Mouse (Mus musculus) MEL (cell line): ENCODE results near the gene Plcb1. TPM values are rescaled to one million over a fixed set of nuclear protein-coding genes. Genes with fewer than 3 reads are reported as not detected.

Experiments used
- DNase-seq: peaks from one replicate; pipeline ENCODE4 v3.0.0; 2011; ENCODE audit warnings: low read depth, low spot score
- H3K27ac ChIP-seq: 2 replicates; pipeline ENCODE4 v1.5.1; 2012; ENCODE audit warnings: low read depth, mild to moderate bottlenecking, control low read depth, low read length, moderate library complexity; ENCODE audit not compliant: control insufficient read depth
- H3K27me3 ChIP-seq, 2 experiments: fragments of 150-350 bp in 1 of 2; sonication (generic) in 1 of 2; 2 replicates each; pipeline ENCODE4 v1.6.1; 2012; ENCODE audit warnings: low read length in 2 of 2, mild to moderate bottlenecking in 2 of 2, improper control_type of control experiment in 1 of 2, moderate library complexity in 1 of 2; ENCODE audit not compliant: insufficient read depth in 2 of 2, control insufficient read depth in 1 of 2
- H3K36me3 ChIP-seq, 2 experiments: 2 replicates each; pipeline ENCODE4 v1.6.1; 2012 to 2014; ENCODE audit warnings: low read length in 2 of 2, improper control_type of control experiment in 1 of 2, inconsistent platforms in 1 of 2, mild to moderate bottlenecking in 1 of 2; ENCODE audit not compliant: insufficient read depth in 2 of 2, control insufficient read depth in 1 of 2
- H3K4me1 ChIP-seq, 2 experiments: fragments of 150-350 bp in 1 of 2; sonication (generic) in 1 of 2; 2 replicates each; pipeline ENCODE4 v1.6.1; 2012; ENCODE audit warnings: low read length in 2 of 2, improper control_type of control experiment in 1 of 2, mild to moderate bottlenecking in 1 of 2; ENCODE audit not compliant: insufficient read depth in 2 of 2, control insufficient read depth in 1 of 2
- H3K4me3 ChIP-seq, 2 experiments: fragments of 150-350 bp in 1 of 2; sonication (generic) in 1 of 2; 2 replicates each; pipeline ENCODE4 v1.5.1; 2012; ENCODE audit warnings: low read depth in 2 of 2, low read length in 2 of 2, mild to moderate bottlenecking in 2 of 2, moderate library complexity in 2 of 2, control low read depth in 1 of 2, improper control_type of control experiment in 1 of 2; ENCODE audit not compliant: control insufficient read depth in 1 of 2, insufficient read depth in 1 of 2
- H3K79me2 ChIP-seq: 2 replicates; pipeline ENCODE4 v1.6.1; 2012; ENCODE audit warnings: mild to moderate bottlenecking, low read length, moderate library complexity; ENCODE audit not compliant: control insufficient read depth, poor library complexity, insufficient read depth
- H3K9ac ChIP-seq: 2 replicates; pipeline ENCODE4 v1.6.1; 2012; ENCODE audit warnings: low read depth, mild to moderate bottlenecking, control low read depth, low read length, moderate library complexity; ENCODE audit not compliant: control insufficient read depth, poor library complexity, severe bottlenecking
- H3K9me3 ChIP-seq: fragments of 150-350 bp; sonication (generic); replicated peaks from 2 replicates; pipeline ENCODE4 v1.6.1; 2012; ENCODE audit warnings: mild to moderate bottlenecking, low read length, improper control_type of control experiment, moderate library complexity; ENCODE audit not compliant: insufficient read depth
- BHLHE40 ChIP-seq: IDR thresholded peaks from 2 replicates; pipeline ENCODE4 v1.6.1; 2012; ENCODE audit warnings: low read depth, mild to moderate bottlenecking, inconsistent platforms, low read length, improper control_type of control experiment, borderline replicate concordance
- E2F4 ChIP-seq: IDR thresholded peaks from 2 replicates; pipeline ENCODE4 v1.6.1; 2011; ENCODE audit warnings: low read depth, low read length, improper control_type of control experiment, borderline replicate concordance
- EP300 ChIP-seq, 2 experiments: IDR thresholded peaks; 2 replicates each; pipeline ENCODE4 v1.6.1; 2011; ENCODE audit warnings: improper control_type of control experiment in 2 of 2, low read length in 2 of 2, low read depth in 1 of 2, mild to moderate bottlenecking in 1 of 2
- KAT2A ChIP-seq: conservative IDR thresholded peaks from 2 replicates; pipeline ENCODE4 v1.6.1; 2012; ENCODE audit warnings: low read depth, low read length, improper control_type of control experiment, inconsistent platforms
- MYC ChIP-seq: IDR thresholded peaks from 2 replicates; pipeline ENCODE4 v1.6.1; 2011; ENCODE audit warnings: low read depth, mild to moderate bottlenecking, low read length, improper control_type of control experiment, moderate library complexity
- NELFE ChIP-seq: IDR thresholded peaks from 2 replicates; pipeline ENCODE4 v1.6.1; 2011; ENCODE audit warnings: low read depth, low read length, improper control_type of control experiment
- NRF1 ChIP-seq: IDR thresholded peaks from 2 replicates; pipeline ENCODE4 v1.6.1; 2014; ENCODE audit warnings: low read depth, mild to moderate bottlenecking, inconsistent platforms, low read length, improper control_type of control experiment, moderate library complexity; ENCODE audit not compliant: poor library complexity, insufficient read depth, severe bottlenecking
- POLR2A ChIP-seq, 2 experiments: IDR thresholded peaks; 2 replicates each; pipeline ENCODE4 v1.6.1; 2011 to 2012; ENCODE audit warnings: low read length in 2 of 2, mild to moderate bottlenecking in 2 of 2, control low read depth in 1 of 2, improper control_type of control experiment in 1 of 2, low read depth in 1 of 2, moderate library complexity in 1 of 2; ENCODE audit not compliant: control insufficient read depth in 1 of 2, insufficient read depth in 1 of 2, poor library complexity in 1 of 2
- POLR2AphosphoS2 ChIP-seq: IDR thresholded peaks from 2 replicates; pipeline ENCODE4 v1.6.1; 2011; ENCODE audit warnings: low read length, improper control_type of control experiment
- RCOR1 ChIP-seq: IDR thresholded peaks from 2 replicates; pipeline ENCODE4 v1.6.1; 2012; ENCODE audit warnings: low read depth, mild to moderate bottlenecking, inconsistent platforms, low read length, improper control_type of control experiment
- SMC3 ChIP-seq: IDR thresholded peaks from 2 replicates; pipeline ENCODE4 v1.6.1; 2011; ENCODE audit warnings: low read depth, low read length, improper control_type of control experiment
- TAL1 ChIP-seq: IDR thresholded peaks from 2 replicates; pipeline ENCODE4 v1.6.1; 2012; ENCODE audit warnings: mild to moderate bottlenecking, inconsistent platforms, low read length, moderate library complexity, mixed read lengths
- TBP ChIP-seq: IDR thresholded peaks from 2 replicates; pipeline ENCODE4 v1.8.0; 2011; ENCODE audit warnings: low read depth, low read length, improper control_type of control experiment
- TCF12 ChIP-seq: IDR thresholded peaks from 2 replicates; pipeline ENCODE4 v1.6.1; 2014; ENCODE audit warnings: low read depth, mild to moderate bottlenecking, inconsistent platforms, low read length, improper control_type of control experiment, moderate library complexity
- UBTF ChIP-seq: IDR thresholded peaks from 2 replicates; pipeline ENCODE4 v1.6.1; 2012; ENCODE audit warnings: low read depth, mild to moderate bottlenecking, inconsistent platforms, low read length, improper control_type of control experiment, moderate library complexity, borderline replicate concordance; ENCODE audit not compliant: insufficient read depth
- USF1 ChIP-seq: IDR thresholded peaks from 2 replicates; pipeline ENCODE4 v1.6.1; 2014; ENCODE audit warnings: low read depth, mild to moderate bottlenecking, inconsistent platforms, low read length, improper control_type of control experiment, moderate library complexity
- USF2 ChIP-seq, 2 experiments: IDR thresholded peaks; 2 replicates each; pipeline ENCODE4 v1.6.1; 2011 to 2012; ENCODE audit warnings: improper control_type of control experiment in 2 of 2, low read length in 2 of 2, borderline replicate concordance in 1 of 2, inconsistent platforms in 1 of 2, low read depth in 1 of 2, mild to moderate bottlenecking in 1 of 2; ENCODE audit not compliant: insufficient read depth in 1 of 2
- polyA plus RNA-seq, 2 experiments: library from polyadenylated mRNA; stranded (reverse) in 1 of 2; unstranded in 1 of 2; fragments of >175 nt in 1 of 2; fragments of >200 nt in 1 of 2; gene quantifications; 2 replicates each; pipeline versions ENCODE4 v1.2.1 to v1.2.4; 2012; ENCODE audit warnings: low replicate concordance in 2 of 2, low read depth in 1 of 2; ENCODE audit not compliant: insufficient read length in 2 of 2, insufficient read depth in 1 of 2, missing spikeins in 1 of 2
- total RNA-seq: library from RNA; depleted of rRNA; stranded (reverse); fragments of 300-350 nt; gene quantifications from 2 replicates; pipeline ENCODE4 v1.2.3, GENCODE M21; 2012

Gene Plcb1
- total and polyA plus RNA-seq, 3 experiments = not detected

DNA sequence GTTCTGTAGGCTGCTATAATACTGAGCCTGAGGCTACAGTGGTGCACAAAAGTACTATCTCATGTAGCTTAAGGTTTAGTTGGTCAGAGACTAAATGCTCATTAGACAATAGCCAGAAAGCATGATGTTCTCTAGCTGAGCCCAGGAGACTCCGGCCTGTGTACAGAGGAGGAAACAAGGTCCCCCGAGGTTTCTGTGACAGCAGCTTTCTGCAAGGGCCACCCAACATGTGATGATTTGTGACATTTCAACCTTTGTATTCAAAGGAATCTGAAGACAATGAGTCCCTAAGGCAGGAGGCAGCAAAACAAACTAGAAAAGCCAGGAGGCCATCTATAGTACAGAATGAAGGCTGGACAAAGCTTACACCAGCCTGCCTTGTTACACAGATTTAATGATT is 70.8 kb downstream of the Plcb1 start:
- Histone ChIP-seq H3K27ac (no peak overlapping the region), H3K9ac (no peak overlapping the region), H3K36me3 (no peaks in the 10 kb centered on the region), H3K4me1 (no peaks in the 10 kb centered on the region), H3K9me3 (no peaks in the 10 kb centered on the region), H3K27me3 (no peaks in the 10 kb centered on the region), H3K79me2 (no peaks in the 10 kb centered on the region), H3K4me3 (no peak overlapping the region)
- DNase-seq = no peak
- no peak for TF ChIP-seq E2F4
- TF ChIP-seq USF1 = no peak

DNA sequence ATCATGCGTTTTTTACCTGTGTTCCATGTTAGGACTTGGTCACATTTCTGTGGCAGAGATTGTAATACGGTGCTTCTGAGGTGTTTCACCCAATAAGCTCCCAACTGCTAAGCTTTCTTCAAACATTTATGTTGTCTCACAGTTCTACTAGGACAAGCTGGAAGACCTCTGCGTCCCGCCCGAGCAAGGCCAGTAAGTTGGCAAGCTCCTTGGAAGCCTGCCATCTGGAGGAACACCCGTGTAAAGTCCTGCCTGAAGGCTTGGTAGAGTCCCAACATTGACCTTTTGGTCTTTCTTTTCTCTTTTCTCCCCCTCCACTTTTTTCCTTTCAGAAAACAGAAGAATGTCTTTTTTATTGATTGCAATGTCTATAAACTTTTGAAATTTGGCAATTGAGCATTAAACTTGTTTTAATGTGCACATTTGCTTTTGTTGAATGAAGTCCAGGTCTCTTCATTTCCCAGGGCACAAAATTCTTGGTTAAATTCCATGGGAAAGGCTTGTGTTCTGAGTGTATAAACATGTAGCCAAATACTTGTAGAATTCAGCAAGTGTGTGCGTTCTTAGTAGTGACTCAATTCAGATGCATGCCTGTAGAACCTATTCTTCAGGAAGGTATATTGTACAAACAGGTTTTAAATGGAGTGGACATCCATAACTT is 79.2 kb downstream of the Plcb1 start:
- no peaks in the 10 kb centered on the region for H3K9me3 ChIP-seq
- no peaks in the 10 kb centered on the region for H3K79me2 ChIP-seq
- no peak for DNase-seq
- H3K27ac ChIP-seq = no peak overlapping the region
- TF ChIP-seq NELFE = no peak
- no peak for TF ChIP-seq USF2 (IDR thresholded peaks at IDR 0.05; ENCODE audit: borderline replicate concordance in 1 of 2, insufficient read depth in 1 of 2, low read depth in 1 of 2, low read length in 2 of 2)
- TF ChIP-seq TAL1 = no peak
- TF ChIP-seq RCOR1 = no peak
- no peak for TF ChIP-seq EP300 (IDR thresholded peaks at IDR 0.05; ENCODE audit: low read depth in 1 of 2, low read length in 2 of 2)
- TF ChIP-seq POLR2AphosphoS2 = no peak
- no peak for TF ChIP-seq POLR2A (IDR thresholded peaks at IDR 0.05; ENCODE audit: control insufficient read depth in 1 of 2, insufficient read depth in 1 of 2, low read depth in 1 of 2, low read length in 2 of 2, poor library complexity in 1 of 2)
- no peak for TF ChIP-seq SMC3
- TF ChIP-seq KAT2A = no peak
- TF ChIP-seq BHLHE40 = no peak
- no peak for TF ChIP-seq NRF1
- no peak for TF ChIP-seq MYC
- TF ChIP-seq UBTF = no peak
- TF ChIP-seq E2F4 = no peak
- TF ChIP-seq TBP = no peak
- TF ChIP-seq TCF12 = no peak
- H3K36me3 ChIP-seq = no peaks in the 10 kb centered on the region
- H3K4me1 ChIP-seq = no peaks in the 10 kb centered on the region; a peak in 1 of 4 replicates
- no peak overlapping the region for H3K9ac ChIP-seq
- no peaks in the 10 kb centered on the region for H3K27me3 ChIP-seq
- no peak overlapping the region for H3K4me3 ChIP-seq
